Mouse (Mus musculus) cerebellum, adult 11 months (tissue): ENCODE measurements around the gene Tspyl3.

Experiments used
- DNase-seq: peaks from one replicate; pipeline ENCODE4 v3.0.0; 2022

Tspyl3 gene

GRCm38 (mm10) chr2:153225595-153225953 is 333 bp upstream of the Tspyl3 start:
- no peak for DNase-seq

GRCm38 (mm10) chr2:153222566-153222965 is 2.7 kb downstream of the Tspyl3 start:
- no peak for DNase-seq

- DNase-seq: no peak
Observed at GRCm38 (mm10) chr2:153222130-153222529, 3.1 kb downstream of the Tspyl3 start.

- DNase-seq: no peak
Observed at GRCm38 (mm10) chr2:153221620-153222019, 3.6 kb downstream of the Tspyl3 start.

GRCm38 (mm10) chr2:153218516-153218915 is 6.7 kb downstream of the Tspyl3 start:
- no peak for DNase-seq

- no peak for DNase-seq
Observed at GRCm38 (mm10) chr2:153217826-153218340, 7.4 kb downstream of the Tspyl3 start.

GRCm38 (mm10) chr2:153215421-153215820 is 9.8 kb downstream of the Tspyl3 start:
- no peak for DNase-seq

GRCm38 (mm10) chr2:153214771-153215259 is 10.4 kb downstream of the Tspyl3 start:
- no peak for DNase-seq

GRCm38 (mm10) chr2:153213351-153213750 is 11.9 kb downstream of the Tspyl3 start:
- no peak for DNase-seq

- DNase-seq: no peak
Observed at GRCm38 (mm10) chr2:153211451-153211850, 13.8 kb downstream of the Tspyl3 start.

GRCm38 (mm10) chr2:153209286-153209685 is 16.0 kb downstream of the Tspyl3 start:
- DNase-seq: peak; percentile 20

GRCm38 (mm10) chr2:153208149-153208548 is 17.1 kb downstream of the Tspyl3 start:
- no peak for DNase-seq

- no peak for DNase-seq
Observed at GRCm38 (mm10) chr2:153202766-153203165, 22.5 kb downstream of the Tspyl3 start.

- no peak for DNase-seq
Observed at GRCm38 (mm10) chr2:153199114-153199513, 26.1 kb downstream of the Tspyl3 start.

- no peak for DNase-seq
Observed at GRCm38 (mm10) chr2:153198485-153198884, 26.8 kb downstream of the Tspyl3 start.

- DNase-seq: no peak
Observed at GRCm38 (mm10) chr2:153194255-153194654, 31.0 kb downstream of the Tspyl3 start.

GRCm38 (mm10) chr2:153191242-153191641 is 34.0 kb downstream of the Tspyl3 start:
- no peak for DNase-seq

- DNase-seq: no peak
Observed at GRCm38 (mm10) chr2:153187848-153188247, 37.4 kb downstream of the Tspyl3 start.

GRCm38 (mm10) chr2:153186176-153186591 is 39.1 kb downstream of the Tspyl3 start:
- no peak for DNase-seq

- DNase-seq: no peak
Observed at GRCm38 (mm10) chr2:153179961-153180360, 45.3 kb downstream of the Tspyl3 start.

- DNase-seq: no peak
Observed at GRCm38 (mm10) chr2:153179126-153179860, 45.9 kb downstream of the Tspyl3 start.

GRCm38 (mm10) chr2:153177188-153177587 is 48.1 kb downstream of the Tspyl3 start:
- no peak for DNase-seq

- DNase-seq: no peak
Observed at GRCm38 (mm10) chr2:153175995-153176570, 49.2 kb downstream of the Tspyl3 start.
